Mouse (Mus musculus): ENCODE data around the gene Gm10310. TPM values are rescaled to one million over a fixed set of nuclear protein-coding genes. Genes with fewer than 3 reads are reported as not detected.
"Not testable (repeated sequence)": the region's sequence is repeated elsewhere in the genome, so short reads cannot be mapped to it uniquely, and the experiment has no call there.

The Gm10310 gene
- not detected in 2 replicates for polyA plus RNA-seq (2014; fragmentation: Nextera tagmentation; extraction: Ambion mirVana)

- not testable (repeated sequence) for H3K27ac ChIP-seq (ENCODE audit: low read depth, low read length); H3K36me3 ChIP-seq (ENCODE audit: control insufficient read depth, insufficient read depth, low read length); ATAC-seq (ENCODE audit: low FRiP score, low TSS enrichment); H3K9ac ChIP-seq (ENCODE audit: low read depth, low read length); H3K27me3 ChIP-seq (ENCODE audit: control insufficient read depth, insufficient read depth, low read length); H3K9me3 ChIP-seq (ENCODE audit: control insufficient read depth, low read length); H3K4me3 ChIP-seq (ENCODE audit: low read length); H3K4me1 ChIP-seq (ENCODE audit: control insufficient read depth, insufficient read depth, low read length); H3K4me2 ChIP-seq (replicated peaks; ENCODE audit: low read depth, low read length)
- no CpG with 5 or more reads among the region's 1 CpGs for WGBS
These were observed at the start of gene Gm10310 for GRCm38 (mm10) chr10:129984962-129985361. Gene Gm10310, minus strand, starts transcription at chr10:129985062.

GRCm38 (mm10) chr10:130030048-130030447 is 45.2 kb upstream of the Gm10310 start, which contains the start of gene Olfr821:
Gene Olfr821, plus strand, starts transcription at chr10:130030348.
- Histone ChIP-seq H3K4me3 (ENCODE audit: low read length) (no peak within 1 kb of the TSS), H3K27ac (ENCODE audit: low read depth, low read length) (no peak within 1 kb of the TSS), H3K9ac (ENCODE audit: low read depth, low read length) (no peak within 1 kb of the TSS), H3K9me3 (ENCODE audit: control insufficient read depth, low read length) (no peaks in the 10 kb centered on the region), H3K4me2 (replicated peaks; ENCODE audit: low read depth, low read length) (no peak within 1 kb of the TSS), H3K27me3 (ENCODE audit: control insufficient read depth, insufficient read depth, low read length) (no peaks in the 10 kb centered on the region), H3K4me1 (ENCODE audit: control insufficient read depth, insufficient read depth, low read length) (no peaks in the 10 kb centered on the region), H3K36me3 (ENCODE audit: control insufficient read depth, insufficient read depth, low read length) (no peaks in the 10 kb centered on the region)
- ATAC-seq (ENCODE audit: low FRiP score, low TSS enrichment), result no peak

DNA sequence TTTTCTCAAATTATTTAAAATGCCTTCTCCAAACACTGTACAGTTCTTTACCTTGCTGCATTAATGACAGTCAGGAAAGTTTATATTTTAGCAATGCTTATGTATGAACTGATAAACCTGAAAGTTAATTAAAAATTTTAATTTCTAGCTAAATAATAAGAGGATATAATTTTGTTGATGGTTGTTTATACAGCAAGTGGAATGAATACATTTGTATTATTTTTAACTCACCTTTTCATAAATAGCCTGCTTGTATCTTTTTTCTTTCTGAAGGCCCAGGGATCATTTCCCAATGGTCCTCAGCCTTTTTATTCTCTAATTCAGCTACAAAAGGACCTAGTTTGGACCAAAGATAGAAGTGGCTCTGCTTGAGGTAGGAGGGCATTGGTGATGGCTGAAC is 27.5 kb upstream of the Gm10310 start, which contains the start of gene Olfr820:
Gene Olfr820, plus strand, starts transcription at position 301 of the 400 bp plus-strand sequence.
- no peaks in the 10 kb centered on the region for H3K4me1 ChIP-seq (ENCODE audit: control insufficient read depth, insufficient read depth, low read length)
- no peak within 1 kb of the TSS for H3K4me3 ChIP-seq (ENCODE audit: low read length)
- no peak within 1 kb of the TSS for H3K9ac ChIP-seq (ENCODE audit: low read depth, low read length)
- H3K9me3 ChIP-seq (ENCODE audit: control insufficient read depth, low read length), result no peaks in the 10 kb centered on the region
- H3K4me2 ChIP-seq (replicated peaks; ENCODE audit: low read depth, low read length), result no peak within 1 kb of the TSS
- no peaks in the 10 kb centered on the region for H3K36me3 ChIP-seq (ENCODE audit: control insufficient read depth, insufficient read depth, low read length)
- no peaks in the 10 kb centered on the region for H3K27me3 ChIP-seq (ENCODE audit: control insufficient read depth, insufficient read depth, low read length)
- H3K27ac ChIP-seq (ENCODE audit: low read depth, low read length), result no peak within 1 kb of the TSS
- ATAC-seq (ENCODE audit: low FRiP score, low TSS enrichment), result no peak

- not testable (repeated sequence) for ATAC-seq (ENCODE audit: low FRiP score, low TSS enrichment)
These were observed 20.5 kb upstream of the Gm10310 start for GRCm38 (mm10) chr10:130005366-130005765.

GRCm38 (mm10) chr10:130004104-130004503 is 19.2 kb upstream of the Gm10310 start:
- not testable (repeated sequence) for H3K4me1 ChIP-seq (ENCODE audit: control insufficient read depth, insufficient read depth, low read length); H3K36me3 ChIP-seq (ENCODE audit: control insufficient read depth, insufficient read depth, low read length); H3K4me2 ChIP-seq (replicated peaks; ENCODE audit: low read depth, low read length); H3K4me3 ChIP-seq (ENCODE audit: low read length); H3K9me3 ChIP-seq (ENCODE audit: control insufficient read depth, low read length); ATAC-seq (ENCODE audit: low FRiP score, low TSS enrichment); H3K9ac ChIP-seq (ENCODE audit: low read depth, low read length); H3K27ac ChIP-seq (ENCODE audit: low read depth, low read length); H3K27me3 ChIP-seq (ENCODE audit: control insufficient read depth, insufficient read depth, low read length)
- WGBS, result 88% methylated on average over 4 of the region's 4 CpGs

More at GRCm38 (mm10) chr10:130005366-130005765, 20.5 kb upstream of the Gm10310 start:
- H3K27ac ChIP-seq (ENCODE audit: low read depth, low read length); H3K4me3 ChIP-seq (ENCODE audit: low read length); H3K4me2 ChIP-seq (replicated peaks; ENCODE audit: low read depth, low read length); H3K9me3 ChIP-seq (ENCODE audit: control insufficient read depth, low read length); H3K36me3 ChIP-seq (ENCODE audit: control insufficient read depth, insufficient read depth, low read length); H3K4me1 ChIP-seq (ENCODE audit: control insufficient read depth, insufficient read depth, low read length); H3K9ac ChIP-seq (ENCODE audit: low read depth, low read length); H3K27me3 ChIP-seq (ENCODE audit: control insufficient read depth, insufficient read depth, low read length): not testable (repeated sequence)
- WGBS, result 84% methylated on average over 4 of the region's 4 CpGs

DNA sequence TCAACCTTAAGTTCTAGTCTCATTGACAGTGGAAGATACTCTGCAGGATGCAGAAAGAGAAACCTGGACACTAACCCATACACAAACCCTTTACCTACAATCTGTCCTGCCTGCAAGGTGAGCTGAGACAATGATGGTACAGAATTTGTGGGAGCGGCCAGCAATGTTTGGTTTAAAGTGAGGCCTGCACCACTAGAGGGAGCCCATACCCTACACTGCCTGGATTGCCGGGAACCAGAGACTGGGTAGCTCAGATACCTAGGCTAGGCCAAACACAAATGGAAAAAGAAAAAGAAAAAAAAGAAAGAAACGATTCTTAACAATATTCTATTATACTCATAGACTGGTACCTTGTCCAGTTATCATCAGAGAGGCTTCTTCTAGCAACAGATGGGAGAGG is 3.0 kb downstream of the Gm10310 start:
- not testable (repeated sequence) for H3K36me3 ChIP-seq (ENCODE audit: control insufficient read depth, insufficient read depth, low read length); H3K4me2 ChIP-seq (replicated peaks; ENCODE audit: low read depth, low read length); H3K9ac ChIP-seq (ENCODE audit: low read depth, low read length); H3K9me3 ChIP-seq (ENCODE audit: control insufficient read depth, low read length); ATAC-seq (ENCODE audit: low FRiP score, low TSS enrichment); H3K4me3 ChIP-seq (ENCODE audit: low read length); H3K4me1 ChIP-seq (ENCODE audit: control insufficient read depth, insufficient read depth, low read length); H3K27ac ChIP-seq (ENCODE audit: low read depth, low read length); H3K27me3 ChIP-seq (ENCODE audit: control insufficient read depth, insufficient read depth, low read length)
- no CpG with 5 or more reads among the region's 3 CpGs for WGBS

GRCm38 (mm10) chr10:129976040-129976439 is 8.8 kb downstream of the Gm10310 start, which contains the start of gene Olfr247:
Gene Olfr247, minus strand, starts transcription at chr10:129976140.
- not testable (repeated sequence) for ATAC-seq (ENCODE audit: low FRiP score, low TSS enrichment); H3K36me3 ChIP-seq (ENCODE audit: control insufficient read depth, insufficient read depth, low read length); H3K9ac ChIP-seq (ENCODE audit: low read depth, low read length); H3K4me1 ChIP-seq (ENCODE audit: control insufficient read depth, insufficient read depth, low read length); H3K4me3 ChIP-seq (ENCODE audit: low read length); H3K27me3 ChIP-seq (ENCODE audit: control insufficient read depth, insufficient read depth, low read length); H3K9me3 ChIP-seq (ENCODE audit: control insufficient read depth, low read length); H3K27ac ChIP-seq (ENCODE audit: low read depth, low read length); H3K4me2 ChIP-seq (replicated peaks; ENCODE audit: low read depth, low read length)
- no CpG with 5 or more reads among the region's 2 CpGs for WGBS

GRCm38 (mm10) chr10:129972994-129973393 is 11.9 kb downstream of the Gm10310 start:
- WGBS, result no CpG with 5 or more reads among the region's 3 CpGs
- not testable (repeated sequence) for H3K27me3 ChIP-seq (ENCODE audit: control insufficient read depth, insufficient read depth, low read length); H3K27ac ChIP-seq (ENCODE audit: low read depth, low read length); H3K36me3 ChIP-seq (ENCODE audit: control insufficient read depth, insufficient read depth, low read length); H3K4me2 ChIP-seq (replicated peaks; ENCODE audit: low read depth, low read length); H3K9ac ChIP-seq (ENCODE audit: low read depth, low read length); ATAC-seq (ENCODE audit: low FRiP score, low TSS enrichment); H3K4me3 ChIP-seq (ENCODE audit: low read length); H3K4me1 ChIP-seq (ENCODE audit: control insufficient read depth, insufficient read depth, low read length); H3K9me3 ChIP-seq (ENCODE audit: control insufficient read depth, low read length)

- not testable (repeated sequence) for H3K4me3 ChIP-seq (ENCODE audit: low read length); H3K4me2 ChIP-seq (replicated peaks; ENCODE audit: low read depth, low read length); H3K4me1 ChIP-seq (ENCODE audit: control insufficient read depth, insufficient read depth, low read length); H3K9ac ChIP-seq (ENCODE audit: low read depth, low read length); H3K27me3 ChIP-seq (ENCODE audit: control insufficient read depth, insufficient read depth, low read length); H3K36me3 ChIP-seq (ENCODE audit: control insufficient read depth, insufficient read depth, low read length); H3K9me3 ChIP-seq (ENCODE audit: control insufficient read depth, low read length); H3K27ac ChIP-seq (ENCODE audit: low read depth, low read length); ATAC-seq (ENCODE audit: low FRiP score, low TSS enrichment)
- 74% methylated on average over 2 of the region's 2 CpGs for WGBS
These were observed 17.7 kb downstream of the Gm10310 start, which contains the start of gene Olfr819 for GRCm38 (mm10) chr10:129967166-129967565. Gene Olfr819, minus strand, starts transcription at chr10:129967266.
